Comparison of ENCODE assay signal across 24 mouse cellular contexts in the genomic region with DNA sequence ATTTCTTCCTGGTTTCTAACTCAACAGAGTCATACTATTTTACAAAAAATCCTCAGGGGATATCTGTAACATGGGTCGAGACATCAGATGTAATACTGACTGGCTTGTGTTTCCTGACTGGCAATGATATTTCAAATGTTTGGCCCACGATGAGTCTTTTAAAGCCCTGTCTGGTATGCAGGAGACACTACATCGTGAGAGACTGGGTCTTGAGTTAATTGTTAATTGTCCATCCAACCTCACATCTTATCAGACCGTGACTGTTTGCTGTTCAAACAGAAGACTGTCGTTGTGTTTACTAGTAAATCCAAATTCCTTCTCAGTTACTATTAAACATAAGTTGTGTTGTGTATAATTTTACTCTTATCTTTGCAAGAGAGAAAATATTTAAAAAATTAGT.
DNase-seq lines count a peak whose midpoint lies in the region; ATAC-seq and TF ChIP-seq lines count a peak whose summit lies in the region.
"Had no signal": no experiment of that assay in that cellular context is flagged by ENCODE, and none has a peak within 500 bp of the region (broad histone marks: within the 10 kb centered on the region; RNA-seq: fewer than 3 reads in every experiment).

No protein-coding gene starts in this region.

- H3K9me3 ChIP-seq in kidney, embryonic 16.5 days (ENCODE audit: low read length): no peaks in the 10 kb centered on the region
- H3K9me3 ChIP-seq: embryonic facial prominence, embryonic 10.5 days; embryonic facial prominence, embryonic 12.5 days; forebrain, embryonic 10.5 days; forebrain, embryonic 12.5 days; G1E had no signal

- no peak overlapping the region for H3K4me2 ChIP-seq in kidney, embryonic 16.5 days (replicated peaks; ENCODE audit: low read depth, low read length)
- H3K4me2 ChIP-seq: embryonic facial prominence, embryonic 12.5 days; forebrain, embryonic 12.5 days had no signal

- no peak overlapping the region for H3K9ac ChIP-seq in kidney, embryonic 16.5 days (replicated peaks; ENCODE audit: low read length)
- H3K9ac ChIP-seq: embryonic facial prominence, embryonic 12.5 days; forebrain, embryonic 12.5 days had no signal

- no peak overlapping the region for H3K4me3 ChIP-seq in kidney, adult 2 months (ENCODE audit: insufficient read depth, low read depth, low read length)
- H3K4me3 ChIP-seq in kidney, embryonic 16.5 days (ENCODE audit: low read length): no peak overlapping the region
- H3K4me3 ChIP-seq: embryonic facial prominence, embryonic 10.5 days; embryonic facial prominence, embryonic 12.5 days; forebrain, embryonic 10.5 days; forebrain, embryonic 12.5 days had no signal

- TF ChIP-seq POLR2A in kidney, adult 2 months (IDR thresholded peaks at IDR 0.05; ENCODE audit: low read depth, low read length): no peak

- TF ChIP-seq CTCF in kidney, adult 2 months (conservative IDR thresholded peaks at IDR 0.05; ENCODE audit: insufficient read depth, insufficient read length, low read depth, low read length): no peak

- peak; percentile 7 for DNase-seq in kidney, adult 2 months
- DNase-seq in kidney, postnatal 36 days: no peak
- DNase-seq in kidney, adult 8-10 months: no peak
- DNase-seq: adrenal gland, adult 8-10 months; adrenal gland, postnatal 14 days; adrenal gland, postnatal 36 days; B cell, adult 2 months; cerebellum, adult 11-12 months; cerebellum, adult 2 months; cerebellum, adult 9-10 months; cerebellum, postnatal 10 days; cerebellum, postnatal 25 days had no signal

- H3K27ac ChIP-seq in kidney, adult 2 months (ENCODE audit: insufficient read depth, low read depth, low read length): no peak overlapping the region
- no peak overlapping the region for H3K27ac ChIP-seq in kidney, embryonic 16.5 days (ENCODE audit: low read length)
- H3K27ac ChIP-seq: embryonic facial prominence, embryonic 10.5 days; embryonic facial prominence, embryonic 12.5 days; forebrain, embryonic 10.5 days; forebrain, embryonic 12.5 days had no signal

- no peaks in the 10 kb centered on the region for H3K36me3 ChIP-seq in kidney, adult 2 months (ENCODE audit: control insufficient read depth, insufficient read depth, low read length)
- H3K36me3 ChIP-seq in kidney, embryonic 16.5 days (ENCODE audit: insufficient read depth, low read length): no peaks in the 10 kb centered on the region
- H3K36me3 ChIP-seq: embryonic facial prominence, embryonic 10.5 days; embryonic facial prominence, embryonic 12.5 days; forebrain, embryonic 10.5 days; forebrain, embryonic 12.5 days; G1E had no signal

- H3K27me3 ChIP-seq in kidney, adult 2 months (replicated peaks; ENCODE audit: control insufficient read depth, insufficient read depth, low read length): no peaks in the 10 kb centered on the region
- H3K27me3 ChIP-seq in kidney, embryonic 16.5 days (ENCODE audit: insufficient read depth, low read length): no peaks in the 10 kb centered on the region
- H3K27me3 ChIP-seq: CH12.LX; embryonic facial prominence, embryonic 12.5 days; forebrain, embryonic 12.5 days had no signal

- no peaks in the 10 kb centered on the region for H3K4me1 ChIP-seq in kidney, adult 2 months (ENCODE audit: control insufficient read depth, insufficient read depth, low read length)
- H3K4me1 ChIP-seq in kidney, embryonic 16.5 days (ENCODE audit: insufficient read depth, low read length): no peaks in the 10 kb centered on the region
- H3K4me1 ChIP-seq: embryonic facial prominence, embryonic 12.5 days; forebrain, embryonic 12.5 days had no signal

- peak; percentile 71; the same call in 1 of the 2 replicates for ATAC-seq in kidney, embryonic 16.5 days (ENCODE audit: low FRiP score, low TSS enrichment)
- ATAC-seq in erythroid progenitor cell, adult 5-6 weeks (replicated peaks; ENCODE audit: low FRiP score, poor library complexity, severe bottlenecking): no peak
- ATAC-seq: activated CD4-positive, CD25-positive, alpha-beta regulatory T cell, adult 4 months; CD4-positive, CD25-positive, alpha-beta regulatory T cell, adult 4 months; forebrain, embryonic 14.5 days; forebrain, embryonic 16.5 days had no signal

- 43% methylated on average over 5 of the region's 5 CpGs for WGBS in kidney, adult 2 months
- WGBS in kidney, embryonic 16.5 days: 65% methylated on average over 5 of the region's 5 CpGs
